Mouse (Mus musculus) retina, postnatal 7 days (tissue): ENCODE results near the gene Gpr63.
"Not testable (repeated sequence)": the region's sequence is repeated elsewhere in the genome, so short reads cannot be mapped to it uniquely, and the experiment has no call there.

Experiments
- DNase-seq: peaks from one replicate; pipeline ENCODE4 v3.0.0-alpha.2; 2012; ENCODE audit warnings: low read depth, low spot score

Gene Gpr63

DNA sequence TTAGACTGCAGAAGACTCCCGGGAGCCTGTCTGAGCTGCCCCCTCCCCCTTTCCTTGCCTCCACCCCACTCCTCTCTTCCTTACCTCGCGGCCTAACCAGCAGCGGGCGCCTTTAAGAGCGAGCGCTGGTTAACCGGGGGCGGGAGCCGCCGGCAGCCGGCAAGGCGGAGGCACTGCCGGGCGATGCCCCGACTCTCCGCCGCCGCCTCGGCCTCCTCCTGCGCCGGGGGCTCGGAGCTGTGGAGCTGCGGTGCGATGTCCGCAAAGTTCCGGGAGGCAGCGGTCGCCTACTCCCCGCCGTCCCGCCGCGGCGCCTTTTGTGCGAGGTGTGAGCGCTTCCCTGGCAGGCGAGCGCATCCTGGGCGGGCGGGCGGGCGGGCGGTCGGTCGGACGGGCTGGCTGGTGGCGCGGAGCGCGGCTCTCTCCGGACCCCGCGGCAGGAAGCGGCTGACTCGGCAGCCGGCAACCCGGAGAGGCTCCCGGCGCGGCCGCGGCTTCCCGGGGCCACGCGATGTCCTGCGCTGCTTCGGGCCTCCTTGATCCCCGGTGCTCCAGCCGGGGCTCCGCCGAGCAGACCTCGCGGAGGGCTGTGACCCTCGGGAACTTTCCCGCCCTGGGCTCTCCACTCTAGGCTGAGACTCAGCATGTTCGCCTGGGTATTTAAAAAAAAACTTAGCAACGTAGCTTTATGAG, at the start of gene Gpr63:
Gene Gpr63 (plus strand): TSS at position 109 of the 693 bp plus-strand sequence.
- DNase-seq: peak; percentile 57

- DNase-seq: no peak
These were observed 46.1 kb upstream of the Gpr63 start for GRCm38 (mm10) chr4:24920006-24920577.

DNA sequence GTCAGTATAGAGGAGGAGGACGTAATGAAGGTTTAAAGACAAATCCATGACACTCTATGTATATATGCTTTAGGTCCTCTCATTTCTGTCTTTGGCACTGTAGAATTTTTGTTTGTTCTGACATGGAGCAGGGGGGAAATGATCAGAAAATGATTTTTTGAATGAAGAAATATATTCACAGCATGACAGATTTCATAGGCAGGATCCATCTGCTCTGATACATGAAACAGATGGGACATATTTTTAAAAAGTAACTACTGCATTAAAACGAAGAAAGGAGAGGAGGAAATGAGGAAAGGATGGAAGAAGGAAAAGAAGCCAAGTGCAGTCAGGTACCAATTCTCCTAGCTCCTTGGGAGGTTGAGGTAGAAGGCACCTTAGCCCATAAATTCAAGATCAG, 41.5 kb upstream of the Gpr63 start:
- DNase-seq: no peak

GRCm38 (mm10) chr4:24928260-24928780, 37.9 kb upstream of the Gpr63 start:
- no peak for DNase-seq

- DNase-seq: no peak
These were observed 37.3 kb upstream of the Gpr63 start for GRCm38 (mm10) chr4:24928926-24929325.

- no peak for DNase-seq
These were observed 23.3 kb upstream of the Gpr63 start for GRCm38 (mm10) chr4:24942728-24943424.

- DNase-seq: no peak
These were observed 299 bp upstream of the Gpr63 start for GRCm38 (mm10) chr4:24965918-24966298.

- DNase-seq: no peak
These were observed 1.0 kb downstream of the Gpr63 start for GRCm38 (mm10) chr4:24967251-24967650.

GRCm38 (mm10) chr4:24978589-24978988, 12.4 kb downstream of the Gpr63 start:
- DNase-seq: no peak

DNA sequence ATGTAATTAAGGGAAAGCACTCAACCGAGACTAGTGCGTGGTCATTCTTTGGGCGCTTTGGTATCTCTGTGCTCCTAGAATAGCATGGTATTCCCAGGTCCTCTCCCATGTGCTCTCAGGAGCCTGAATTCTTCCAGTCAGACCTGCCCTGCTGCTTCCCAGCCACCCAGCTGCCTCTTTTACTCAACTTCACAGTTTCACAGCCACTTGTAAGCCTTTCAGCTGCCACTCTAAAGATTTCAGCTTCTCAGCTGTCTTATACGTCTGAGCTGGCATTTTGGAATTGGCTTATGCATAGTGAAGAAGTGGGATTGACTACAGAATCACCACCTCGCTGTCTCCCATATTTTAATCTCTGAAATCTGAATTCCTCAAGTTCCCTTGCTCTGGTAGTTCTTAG, 19.4 kb downstream of the Gpr63 start:
- no peak for DNase-seq

GRCm38 (mm10) chr4:24991475-24991874, 25.3 kb downstream of the Gpr63 start:
- DNase-seq: no peak

DNA sequence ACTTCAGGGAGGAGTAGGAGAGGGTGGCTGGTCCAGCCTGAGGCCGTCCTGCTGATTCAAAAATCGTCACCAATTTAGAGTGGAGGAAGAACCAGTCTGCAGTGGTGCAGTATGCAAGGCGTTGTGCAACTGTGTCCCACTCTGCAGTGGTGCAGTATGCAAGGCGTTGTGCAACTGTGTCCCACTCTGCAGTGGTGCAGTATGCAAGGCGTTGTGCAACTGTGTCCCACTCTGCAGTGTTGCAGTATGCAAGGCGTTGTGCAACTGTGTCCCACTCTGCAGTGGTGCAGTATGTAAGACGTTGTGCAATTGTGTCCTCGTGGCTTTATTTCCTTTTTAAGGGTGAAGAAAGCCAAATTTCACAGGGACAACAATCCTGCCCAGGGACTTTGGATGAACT, 43.1 kb downstream of the Gpr63 start:
- DNase-seq: not testable (repeated sequence)

GRCm38 (mm10) chr4:25011780-25012179, 45.6 kb downstream of the Gpr63 start:
- no peak for DNase-seq

DNA sequence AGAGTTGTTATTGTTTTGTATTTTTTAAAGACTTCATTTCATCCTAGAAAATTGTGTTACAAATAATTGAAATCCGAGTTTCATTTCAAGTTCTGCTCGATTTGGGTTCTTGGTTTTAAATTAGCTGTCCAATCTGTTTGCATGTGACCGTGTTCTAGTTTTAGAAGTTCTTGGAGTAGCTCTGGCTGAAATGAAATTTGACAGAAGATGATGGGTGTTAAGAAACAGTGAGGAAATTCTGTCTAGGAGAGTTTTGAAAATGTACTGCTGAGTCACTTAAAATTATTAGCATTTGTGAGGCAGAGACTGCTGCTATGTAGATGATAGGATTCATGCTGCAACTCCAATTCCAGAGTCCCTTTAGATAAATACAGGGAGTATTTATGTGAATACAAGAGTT, 46.5 kb downstream of the Gpr63 start:
- no peak for DNase-seq

DNA sequence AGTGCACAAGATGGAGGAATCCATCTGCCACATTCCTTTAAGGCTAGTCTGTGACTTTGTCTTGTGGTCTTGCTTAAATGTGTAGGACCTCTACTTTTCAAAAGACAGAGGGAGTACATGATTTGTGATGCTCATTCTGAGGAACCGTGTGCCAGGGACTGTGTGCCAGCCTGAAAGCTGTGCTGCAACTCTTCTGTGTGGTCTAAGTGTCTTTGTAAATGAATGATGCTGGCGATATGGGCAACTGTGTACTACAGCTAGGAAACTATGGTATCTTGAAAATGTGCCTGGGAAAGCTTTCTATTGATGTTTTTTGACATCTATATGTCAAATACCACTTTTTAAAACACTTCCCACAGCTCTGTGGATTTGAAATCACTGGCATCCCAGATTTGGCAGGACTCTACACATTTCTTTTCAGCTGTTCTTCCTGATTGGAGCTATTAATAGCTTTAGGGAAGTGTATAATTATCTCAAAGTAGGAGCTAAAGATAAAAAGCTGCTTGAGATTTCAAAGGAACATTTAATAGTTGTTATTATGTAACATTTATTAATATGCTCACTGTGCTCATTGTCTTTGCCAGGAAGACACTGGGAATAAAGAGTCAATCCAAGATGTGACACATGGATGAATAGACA, 48.9 kb downstream of the Gpr63 start:
- DNase-seq: no peak

GRCm38 (mm10) chr4:25028252-25028651, 62.0 kb downstream of the Gpr63 start:
- no peak for DNase-seq

DNA sequence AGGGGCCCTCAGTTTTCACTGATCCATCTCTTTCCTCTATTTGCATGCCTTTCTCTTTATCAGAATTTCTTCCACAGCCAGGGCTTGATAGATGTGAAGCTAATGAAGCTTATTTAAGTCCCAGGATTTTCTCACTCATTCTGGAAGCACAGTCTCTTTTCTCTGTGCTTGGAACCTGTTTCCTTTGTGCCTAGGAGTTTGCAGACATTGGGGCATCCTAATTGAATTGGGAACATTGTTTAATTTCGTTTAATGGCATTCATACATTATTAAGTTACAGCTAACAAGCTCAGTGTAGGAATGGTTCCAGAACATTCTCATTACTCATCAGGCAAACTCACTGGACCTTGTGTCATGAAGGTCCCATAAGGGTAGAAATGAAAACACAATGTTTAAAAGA, 62.5 kb downstream of the Gpr63 start:
- no peak for DNase-seq

DNA sequence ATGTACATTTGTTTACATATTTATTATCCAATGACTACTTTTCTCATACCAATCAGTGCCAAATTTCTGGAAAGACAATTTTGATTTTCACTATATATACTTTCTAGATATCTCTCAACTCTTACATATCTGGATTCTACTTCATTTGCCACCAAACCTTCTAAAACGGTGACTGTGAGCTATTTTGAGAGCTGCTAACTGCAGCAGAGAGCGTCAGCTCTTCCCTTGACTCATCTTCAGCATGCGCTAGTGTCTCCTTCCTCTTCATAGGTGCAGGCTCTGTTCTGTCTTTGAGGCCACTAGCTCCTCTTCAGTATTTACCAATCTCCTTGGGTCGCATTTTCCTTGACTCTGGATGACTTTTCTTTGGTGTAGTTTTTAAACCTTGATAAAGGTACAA, 63.7 kb downstream of the Gpr63 start:
- no peak for DNase-seq

DNA sequence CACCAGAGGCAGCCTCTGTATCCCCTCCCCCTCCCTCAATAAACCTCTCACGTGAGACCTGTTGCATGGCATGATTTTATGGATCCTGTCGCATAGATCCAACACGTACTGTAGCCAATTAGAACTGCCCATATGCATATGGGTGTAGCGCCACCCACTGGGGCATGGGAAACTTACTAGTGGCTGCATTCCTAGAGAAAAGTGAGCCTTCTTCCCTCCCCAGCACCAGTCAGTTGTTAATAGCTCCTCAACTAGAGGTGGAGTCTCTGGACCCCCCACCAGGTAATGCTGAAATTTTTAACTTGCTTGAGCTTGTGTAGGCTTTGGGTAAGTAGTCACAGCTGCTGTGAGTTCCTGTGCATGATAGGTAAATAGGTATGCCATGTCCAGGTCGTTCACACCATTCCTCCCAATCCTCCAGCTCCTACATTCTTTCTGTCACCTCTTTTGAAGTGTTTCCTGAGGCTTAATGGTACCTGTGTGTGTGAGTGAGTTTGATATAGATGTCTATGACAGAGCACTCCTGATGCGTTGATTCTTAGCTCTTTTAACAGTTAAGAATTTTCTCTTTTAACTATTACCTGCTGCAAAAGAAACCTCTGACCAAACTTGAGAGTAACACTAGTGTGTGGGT, 69.1 kb downstream of the Gpr63 start:
- DNase-seq: no peak

DNA sequence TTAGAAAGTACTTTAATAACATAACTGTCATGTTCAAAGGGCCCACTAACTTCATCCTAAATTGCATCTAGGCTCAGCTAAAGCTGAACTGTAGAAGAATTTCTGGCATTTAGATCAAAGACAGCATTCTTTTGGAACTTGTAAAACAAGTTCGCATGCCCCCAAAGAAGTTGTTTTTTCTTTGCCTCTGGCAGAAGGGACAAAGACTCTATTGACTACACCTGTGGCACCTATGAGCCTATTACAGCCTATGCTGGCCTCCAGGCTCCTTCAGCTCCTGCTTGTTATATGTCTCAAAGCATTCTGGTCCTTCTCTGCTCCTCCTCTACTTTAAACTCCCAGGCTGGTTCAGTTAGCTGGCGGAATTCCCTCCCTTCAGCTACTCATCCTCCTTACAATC, 69.6 kb downstream of the Gpr63 start:
- DNase-seq: no peak

DNA sequence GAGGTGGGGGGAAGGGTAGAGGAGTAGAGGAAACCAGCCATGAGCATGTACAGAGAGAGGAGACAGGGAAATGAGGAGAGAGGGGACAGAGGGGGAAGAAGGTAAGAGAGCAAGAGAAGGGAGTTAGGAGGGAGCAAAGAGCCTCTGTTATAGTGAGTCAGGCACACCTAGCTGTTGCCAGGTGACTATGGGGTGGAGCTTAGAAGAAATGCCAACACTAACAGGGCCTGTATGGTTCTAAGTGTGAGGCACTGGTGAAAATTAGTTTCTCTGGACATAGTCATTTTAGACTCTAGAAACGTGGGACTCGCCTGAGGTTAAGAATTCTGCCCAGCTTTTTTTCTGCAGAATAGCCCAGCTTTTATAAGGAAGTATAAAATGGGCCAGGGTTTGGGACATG, 71.1 kb downstream of the Gpr63 start:
- DNase-seq: no peak

DNA sequence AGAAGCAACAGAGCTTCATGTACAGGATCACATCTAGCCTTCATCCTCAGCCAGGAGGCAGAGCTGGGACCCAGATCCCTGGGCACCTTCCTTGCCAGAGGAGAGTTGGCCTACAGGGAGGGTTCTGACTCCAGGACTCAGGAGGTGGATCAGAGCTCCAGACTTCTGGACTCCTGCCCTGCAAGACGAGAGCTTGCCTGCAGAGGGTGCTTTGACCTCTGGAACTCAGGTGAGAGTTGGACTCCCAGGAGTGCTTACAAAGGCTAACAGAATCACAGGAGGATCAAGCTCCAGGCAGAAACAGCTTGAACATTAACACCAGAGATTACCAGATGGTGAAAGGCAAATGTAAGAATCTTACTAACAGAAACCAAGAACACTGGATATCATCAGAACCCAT, 89.3 kb downstream of the Gpr63 start:
- DNase-seq: not testable (repeated sequence)
